Mouse (Mus musculus) ES-CJ7 (cell line): ENCODE results near the gene Btbd1.
"Not testable (repeated sequence)": the region's sequence is repeated elsewhere in the genome, so short reads cannot be mapped to it uniquely, and the experiment has no call there.

Experiments used
- DNase-seq: peaks from one replicate; pipeline ENCODE4 v3.0.0; 2011; ENCODE audit warnings: low read depth, low spot score

Gene Btbd1

GRCm38 (mm10) chr7:81849633-81850032 lies 20.4 kb upstream of the Btbd1 start:
- no peak for DNase-seq

- no peak for DNase-seq
Measured at GRCm38 (mm10) chr7:81849214-81849613, 20.0 kb upstream of the Btbd1 start.

GRCm38 (mm10) chr7:81847777-81848176 lies 18.5 kb upstream of the Btbd1 start:
- DNase-seq, result no peak

GRCm38 (mm10) chr7:81847010-81847409 lies 17.8 kb upstream of the Btbd1 start:
- DNase-seq, result no peak

GRCm38 (mm10) chr7:81846008-81846407 lies 16.8 kb upstream of the Btbd1 start:
- no peak for DNase-seq

- DNase-seq, result no peak
Measured at GRCm38 (mm10) chr7:81845313-81845712, 16.1 kb upstream of the Btbd1 start.

GRCm38 (mm10) chr7:81844801-81845200 lies 15.6 kb upstream of the Btbd1 start:
- DNase-seq, result no peak

- DNase-seq, result no peak
Measured at GRCm38 (mm10) chr7:81843903-81844302, 14.7 kb upstream of the Btbd1 start.

- no peak for DNase-seq
Measured at GRCm38 (mm10) chr7:81842998-81843397, 13.8 kb upstream of the Btbd1 start.

GRCm38 (mm10) chr7:81842141-81842540 lies 12.9 kb upstream of the Btbd1 start:
- DNase-seq, result no peak

- DNase-seq, result no peak
Measured at GRCm38 (mm10) chr7:81841439-81841838, 12.2 kb upstream of the Btbd1 start.

- DNase-seq, result no peak
Measured at GRCm38 (mm10) chr7:81840661-81841181, 11.5 kb upstream of the Btbd1 start.

- no peak for DNase-seq
Measured at GRCm38 (mm10) chr7:81839746-81840145, 10.5 kb upstream of the Btbd1 start.

GRCm38 (mm10) chr7:81837771-81838170 lies 8.5 kb upstream of the Btbd1 start:
- DNase-seq, result not testable (repeated sequence)

GRCm38 (mm10) chr7:81835430-81835829 lies 6.2 kb upstream of the Btbd1 start:
- DNase-seq, result no peak

- no peak for DNase-seq
Measured at GRCm38 (mm10) chr7:81834847-81835246, 5.6 kb upstream of the Btbd1 start.

GRCm38 (mm10) chr7:81828681-81829378 lies 401 bp downstream of the Btbd1 start:
- DNase-seq, result peak; percentile 12

GRCm38 (mm10) chr7:81827806-81828667 lies 1.2 kb downstream of the Btbd1 start:
- DNase-seq, result no peak

- DNase-seq, result no peak
Measured at GRCm38 (mm10) chr7:81825381-81825780, 3.9 kb downstream of the Btbd1 start.

GRCm38 (mm10) chr7:81824906-81825305 lies 4.3 kb downstream of the Btbd1 start:
- DNase-seq, result no peak

GRCm38 (mm10) chr7:81806067-81806466 lies 23.2 kb downstream of the Btbd1 start:
- no peak for DNase-seq

- peak; percentile 93 for DNase-seq
Measured at GRCm38 (mm10) chr7:81789095-81789757, 40.0 kb downstream of the Btbd1 start, which contains the start of gene 3110040N11Rik. 3110040N11Rik (minus strand) TSS chr7:81789478.
